Mouse (Mus musculus): ENCODE measurements around the gene Gm8879. TPM values are rescaled to one million over a fixed set of nuclear protein-coding genes. Genes with fewer than 3 reads are reported as not detected.
"Not testable (repeated sequence)": the region's sequence is repeated elsewhere in the genome, so short reads cannot be mapped to it uniquely, and the experiment has no call there.

Gm8879 gene
- not detected in 2 replicates for polyA plus RNA-seq (2011; ENCODE audit: insufficient read depth, insufficient read length, low replicate concordance, missing spikeins)

DNA sequence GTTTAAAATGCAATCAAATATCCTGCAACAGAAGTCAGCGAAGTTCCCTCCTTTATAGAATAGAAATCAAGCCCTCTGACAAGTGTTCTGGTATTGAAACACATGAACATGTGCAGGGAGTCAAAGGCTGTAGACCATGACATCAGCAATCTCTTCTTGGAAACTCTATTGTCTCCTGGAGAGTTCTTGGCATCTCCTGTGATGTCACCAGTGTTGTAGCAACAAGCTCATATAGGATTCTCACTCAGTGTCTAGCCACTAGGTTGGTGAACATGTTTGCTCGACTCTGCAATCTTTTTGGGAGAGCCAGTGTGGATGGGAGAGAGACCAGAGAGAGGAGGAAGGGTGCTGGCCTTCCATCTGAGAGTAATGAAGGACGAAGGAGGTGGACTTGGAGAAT lies at the start of gene Gm8879:
Gene Gm8879, plus strand, starts transcription at position 301 of the 400 bp plus-strand sequence.
- not testable (repeated sequence) for H3K27ac ChIP-seq (ENCODE audit: control insufficient read depth, insufficient read depth, low read depth, low read length, poor library complexity); H3K4me3 ChIP-seq (replicated peaks; ENCODE audit: control insufficient read depth, low read depth, low read length); H3K4me1 ChIP-seq (ENCODE audit: control insufficient read depth, insufficient read depth, low read length)
- WGBS = no CpG with 5 or more reads among the region's 3 CpGs

GRCm38 (mm10) chr5:11138031-11138430 lies 10.6 kb downstream of the Gm8879 start:
- WGBS = 85% methylated on average over 12 of the region's 12 CpGs
- not testable (repeated sequence) for H3K4me1 ChIP-seq (ENCODE audit: control insufficient read depth, insufficient read depth, low read length); H3K27ac ChIP-seq (ENCODE audit: control insufficient read depth, insufficient read depth, low read depth, low read length, poor library complexity); H3K4me3 ChIP-seq (replicated peaks; ENCODE audit: control insufficient read depth, low read depth, low read length)

Other genes starting within 250 kb of the Gm8879 start
- not detected in 2 replicates for gene Gm8871, start 179.8 kb upstream of the Gm8879 start, polyA plus RNA-seq (2011; ENCODE audit: insufficient read depth, insufficient read length, low replicate concordance, missing spikeins)
- not detected in 2 replicates for gene Gm8857, start 179.8 kb upstream of the Gm8879 start, polyA plus RNA-seq (2011; ENCODE audit: insufficient read depth, insufficient read length, low replicate concordance, missing spikeins)
- gene Gm5861, start 55.4 kb downstream of the Gm8879 start, polyA plus RNA-seq (2011; ENCODE audit: insufficient read depth, insufficient read length, low replicate concordance, missing spikeins) = not detected in 2 replicates
- gene Gm8890, start 128.4 kb downstream of the Gm8879 start, polyA plus RNA-seq (2011; ENCODE audit: insufficient read depth, insufficient read length, low replicate concordance, missing spikeins) = not detected in 2 replicates
- not detected in 2 replicates for gene Speer1, start 213.9 kb downstream of the Gm8879 start, polyA plus RNA-seq (2011; ENCODE audit: insufficient read depth, insufficient read length, low replicate concordance, missing spikeins)

All from bone marrow, adult 2 months (tissue).